Mouse (Mus musculus) Patski (cell line): ENCODE measurements around the gene Olfm1. TPM values are rescaled to one million over a fixed set of nuclear protein-coding genes. Genes with fewer than 3 reads are reported as not detected.

Experiments used
- ATAC-seq: fragments of 100-300 bp; one replicate; pipeline ENCODE4 v1.8.0; 2021
- CTCF ChIA-PET: fragments of 350-600 bp; sonication (Branson Sonifier 250); formaldehyde crosslinking; loops from one replicate; lab custom pipeline; 2022; ENCODE audit warnings: inconsistent platforms; lab: Charles Lee
- POLR2A ChIA-PET: fragments of 350-600 bp; sonication (Branson Sonifier 250); formaldehyde crosslinking; loops from one replicate; lab custom pipeline; 2022; ENCODE audit warnings: antibody characterized with exemption, inconsistent platforms; lab: Charles Lee
- DNase-seq: peaks from one replicate; pipeline ENCODE4 v3.0.0-alpha.2; 2011; ENCODE audit warnings: low read depth, low spot score
- H3K27me3 ChIP-seq: fragments of 371-371 bp; one replicate; pipeline ENCODE4 v1.5.1; 2021
- CTCF ChIP-seq: fragments of 100-300 bp; IDR thresholded peaks from one replicate; pipeline ENCODE4 v1.5.1; 2021
- in situ Hi-C: fragments of 300-500 bp; cut with MboI; formaldehyde crosslinking; loops from 3 replicates; pipeline ENCODE4 v1.11.1; 2018; ENCODE audit warnings: low pct_unique_long_range_greater_than_20kb, mixed read lengths
- polyA plus RNA-seq: library from polyadenylated mRNA; unstranded; gene quantifications from one replicate; pipeline ENCODE4 v1.2.3, GENCODE M21; 2021

Olfm1 gene
- polyA plus RNA-seq, 1 experiment from 2014 or later = 141 TPM

- POLR2A ChIA-PET = interaction anchor here (1.1 to 1.5 kb wide), 2 partner anchors 18 kb away, joined by 3 to 6 read pairs; no protein-coding TSS in a partner anchor
- DNase-seq (no peak), ATAC-seq (no peak)
- in situ Hi-C loops = no loop called here
- CTCF ChIA-PET = interaction anchor here (1.1 kb wide), 1 partner anchor 10 kb away, joined by 3 read pairs; no protein-coding TSS in a partner anchor
- no peak for TF ChIP-seq CTCF
- H3K27me3 ChIP-seq = no peaks in the 10 kb centered on the region
Observed at GRCm38 (mm10) chr2:28227589-28228191, 34.9 kb downstream of the Olfm1 start.

GRCm38 (mm10) chr2:28228364-28228763, 35.6 kb downstream of the Olfm1 start:
- DNase-seq = no peak
- in situ Hi-C loops = no loop called here
- no peaks in the 10 kb centered on the region for H3K27me3 ChIP-seq
- ChIA-PET POLR2A (interaction anchor here (1.1 kb wide), 1 partner anchor 19 kb away, joined by 3 read pairs; no protein-coding TSS in a partner anchor), CTCF (interaction anchor here (1.1 kb wide), 1 partner anchor 11 kb away, joined by 3 read pairs; no protein-coding TSS in a partner anchor)
- no peak for TF ChIP-seq CTCF
- no peak for ATAC-seq

- ChIA-PET CTCF (no interaction called here), POLR2A (no interaction called here)
- DNase-seq (no peak), ATAC-seq (no peak)
- TF ChIP-seq CTCF = no peak
- H3K27me3 ChIP-seq = no peaks in the 10 kb centered on the region
- in situ Hi-C loops = no loop called here
Observed at GRCm38 (mm10) chr2:28235129-28235528, 42.3 kb downstream of the Olfm1 start.

DNA sequence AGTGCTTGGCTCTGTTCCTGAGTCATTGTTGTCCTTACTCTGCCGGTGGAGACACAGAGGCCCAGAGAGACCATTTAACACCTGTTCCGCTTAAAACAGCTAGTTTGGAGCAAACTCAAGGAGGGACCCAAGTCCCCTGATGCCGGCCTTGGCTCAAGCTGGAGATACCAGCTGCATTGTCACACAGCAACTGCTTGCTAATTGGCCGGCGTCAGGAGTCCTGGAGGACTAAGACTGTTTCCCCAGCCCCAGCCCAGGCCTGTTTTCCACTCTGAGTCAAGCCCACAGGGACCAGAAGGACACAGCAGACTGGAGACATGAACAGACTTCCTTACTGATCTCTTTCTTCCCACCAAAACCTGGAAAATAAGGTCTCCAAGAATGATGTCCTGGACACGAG, 43.7 kb downstream of the Olfm1 start:
- ATAC-seq (no peak), DNase-seq (no peak)
- H3K27me3 ChIP-seq = no peaks in the 10 kb centered on the region
- no peak for TF ChIP-seq CTCF
- CTCF ChIA-PET = no interaction called here
- in situ Hi-C loops = no loop called here
- POLR2A ChIA-PET = no interaction called here

GRCm38 (mm10) chr2:28239616-28240015, 46.8 kb downstream of the Olfm1 start:
- in situ Hi-C loops = no loop called here
- CTCF ChIA-PET = no interaction called here
- no peak for DNase-seq
- no peak for TF ChIP-seq CTCF
- POLR2A ChIA-PET = no interaction called here
- no peaks in the 10 kb centered on the region for H3K27me3 ChIP-seq
- ATAC-seq = no peak

GRCm38 (mm10) chr2:28240920-28241319, 48.1 kb downstream of the Olfm1 start:
- ATAC-seq = no peak
- TF ChIP-seq CTCF = no peak
- DNase-seq = no peak
- no peaks in the 10 kb centered on the region for H3K27me3 ChIP-seq
- POLR2A ChIA-PET = no interaction called here
- CTCF ChIA-PET = no interaction called here
- in situ Hi-C loops = no loop called here

DNA sequence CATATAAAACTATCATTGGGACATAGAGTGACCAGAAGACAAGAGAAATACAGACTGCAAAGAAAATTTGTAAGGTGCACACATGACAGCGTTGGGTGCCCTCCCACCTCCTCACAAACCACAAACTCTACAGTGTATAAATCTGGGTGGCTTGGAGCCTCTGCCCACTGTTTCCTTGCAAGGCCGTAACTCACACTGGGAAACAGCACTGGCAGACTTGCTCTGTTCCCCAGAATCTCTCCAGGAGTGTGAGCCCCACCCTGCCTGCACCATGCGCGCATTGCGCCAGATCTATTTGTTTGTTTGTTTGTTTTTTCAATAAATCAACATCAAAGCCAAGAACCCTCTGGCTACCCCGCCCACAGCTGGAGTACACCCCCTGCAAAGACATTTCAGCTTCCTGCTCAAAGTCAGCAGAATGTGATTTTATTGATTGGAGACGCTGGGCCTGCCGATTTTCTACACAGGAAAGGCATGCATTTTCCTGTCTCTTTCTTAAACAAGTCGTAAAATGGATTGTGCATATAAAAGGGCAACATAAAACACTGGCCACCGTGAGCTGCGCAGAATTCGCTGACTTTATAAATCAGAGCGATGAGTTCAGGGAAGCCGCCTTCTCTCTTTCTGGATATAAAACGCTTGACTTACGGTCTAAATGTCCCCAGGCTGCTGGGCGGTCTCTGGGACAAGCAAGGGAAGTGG, 48.9 kb downstream of the Olfm1 start:
- in situ Hi-C loops = no loop called here
- CTCF ChIA-PET = interaction anchor here (1.3 kb wide), 1 partner anchor 16 kb away, joined by 4 read pairs; no protein-coding TSS in a partner anchor
- TF ChIP-seq CTCF = no peak
- no peaks in the 10 kb centered on the region for H3K27me3 ChIP-seq
- ATAC-seq (no peak), DNase-seq (no peak)
- POLR2A ChIA-PET = no interaction called here

- no peak for TF ChIP-seq CTCF
- H3K27me3 ChIP-seq = no peaks in the 10 kb centered on the region
- ChIA-PET CTCF (interaction anchor here (1.3 kb wide), 1 partner anchor 17 kb away, joined by 4 read pairs; no protein-coding TSS in a partner anchor), POLR2A (no interaction called here)
- no peak for DNase-seq
- in situ Hi-C loops = no loop called here
- ATAC-seq = no peak
Observed at GRCm38 (mm10) chr2:28242222-28242543, 49.4 kb downstream of the Olfm1 start.

- POLR2A ChIA-PET = interaction anchor here (0.6 to 2.9 kb wide), 2 partner anchors 10 to 38 kb away, joined by 3 to 20 read pairs; no protein-coding TSS in a partner anchor
Observed at GRCm38 (mm10) chr2:28244667-28245395, 52.0 kb downstream of the Olfm1 start.

GRCm38 (mm10) chr2:28246110-28246653, 53.4 kb downstream of the Olfm1 start:
- H3K27me3 ChIP-seq = no peaks in the 10 kb centered on the region
- in situ Hi-C loops = no loop called here
- DNase-seq (no peak), ATAC-seq (no peak)
- TF ChIP-seq CTCF = no peak
- ChIA-PET POLR2A (no interaction called here), CTCF (interaction anchor here (1.3 to 1.7 kb wide), 2 partner anchors 29 to 40 kb away, joined by 3 to 7 read pairs; no protein-coding TSS in a partner anchor)

More at GRCm38 (mm10) chr2:28244667-28245395, 52.0 kb downstream of the Olfm1 start:
- in situ Hi-C loops = no loop called here
- no peaks in the 10 kb centered on the region for H3K27me3 ChIP-seq
- ATAC-seq (peak; percentile 40), DNase-seq (peak; percentile 79)
- no peak for TF ChIP-seq CTCF
- CTCF ChIA-PET = interaction anchor here (1.1 to 1.7 kb wide), 2 partner anchors 27 to 38 kb away, joined by 3 to 7 read pairs; no protein-coding TSS in a partner anchor
